Mouse (Mus musculus): ENCODE data around the gene Tspan3. TPM values are rescaled to one million over a fixed set of nuclear protein-coding genes. Genes with fewer than 3 reads are reported as not detected.
A peak's percentile ranks its signal among the peaks of the same experiment; 100 is the strongest.

The Tspan3 gene
- polyA plus RNA-seq, 1 experiment: 71.2 TPM

DNA sequence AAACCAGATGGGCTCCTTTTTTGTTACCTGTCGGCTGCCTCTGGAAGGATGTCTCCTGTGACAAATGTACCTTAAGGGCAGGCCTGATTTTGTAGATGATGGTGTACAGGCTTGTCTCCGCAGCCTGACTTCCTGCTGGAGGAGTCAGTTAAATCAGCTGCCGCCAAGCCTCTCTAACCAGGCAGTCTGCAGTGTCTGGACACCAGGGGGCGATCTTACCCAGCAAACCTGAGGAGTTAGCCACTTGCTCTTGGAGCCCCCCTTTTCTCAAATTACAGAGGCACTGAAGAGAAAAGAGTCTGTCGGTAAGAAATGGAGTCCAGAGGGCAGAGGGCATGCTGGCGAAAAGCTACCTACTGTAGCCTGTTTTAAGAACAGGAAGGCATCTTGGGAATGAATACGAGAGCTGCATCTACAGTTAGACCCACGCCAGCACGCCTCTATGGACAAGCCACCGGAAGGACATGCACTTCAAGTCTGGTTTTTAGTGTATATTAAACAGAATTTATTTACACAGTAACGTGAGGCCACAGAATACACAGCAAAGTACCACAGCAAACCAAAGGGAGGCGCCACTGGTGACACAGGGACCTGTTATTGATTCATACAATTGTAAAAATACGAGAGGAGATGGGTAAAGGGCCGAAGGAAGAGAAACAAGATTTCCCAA lies 35.5 kb upstream of the Tspan3 start:
- Histone ChIP-seq H3K27ac (ENCODE audit: control insufficient read depth, insufficient read depth, low read depth, low read length) (no peak overlapping the region), H3K4me1 (ENCODE audit: control insufficient read depth, insufficient read depth, low read length) (no peaks in the 10 kb centered on the region), H3K4me3 (ENCODE audit: control insufficient read depth, low read depth, low read length) (no peak overlapping the region), H3K27me3 (ENCODE audit: control insufficient read depth, insufficient read depth, low read length) (no peaks in the 10 kb centered on the region), H3K36me3 (ENCODE audit: control insufficient read depth, insufficient read depth, low read length) (no peaks in the 10 kb centered on the region)
- TF ChIP-seq CTCF (IDR thresholded peaks at IDR 0.05; ENCODE audit: control insufficient read depth, insufficient read depth, insufficient replicate concordance, low read depth, low read length): peak; percentile 79; the same call in 1 of the 2 replicates
- no peak for TF ChIP-seq POLR2A (IDR thresholded peaks at IDR 0.05; ENCODE audit: control insufficient read depth, low read depth, low read length)

DNA sequence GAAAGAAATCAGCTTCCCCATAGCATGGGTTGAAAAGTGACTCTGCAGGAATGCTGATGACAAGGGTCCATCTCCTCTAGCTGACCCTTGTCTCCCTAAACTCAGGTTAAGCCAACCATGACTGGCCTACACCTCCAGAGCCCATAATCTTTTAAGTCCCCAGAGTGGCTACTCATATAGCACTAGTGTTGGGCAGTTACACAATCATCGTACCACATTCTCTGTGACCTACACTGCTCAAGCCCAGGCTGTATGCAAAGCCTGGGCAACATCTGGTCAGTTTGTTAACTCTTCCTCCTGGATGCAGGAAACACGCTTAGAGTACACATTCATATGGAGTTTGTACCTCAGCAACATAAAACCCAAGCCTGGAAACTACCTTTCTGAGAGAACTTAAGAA lies 34.9 kb upstream of the Tspan3 start:
- Histone ChIP-seq H3K4me3 (ENCODE audit: control insufficient read depth, low read depth, low read length) (no peak overlapping the region), H3K27me3 (ENCODE audit: control insufficient read depth, insufficient read depth, low read length) (no peaks in the 10 kb centered on the region), H3K36me3 (ENCODE audit: control insufficient read depth, insufficient read depth, low read length) (no peaks in the 10 kb centered on the region), H3K4me1 (ENCODE audit: control insufficient read depth, insufficient read depth, low read length) (no peaks in the 10 kb centered on the region), H3K27ac (ENCODE audit: control insufficient read depth, insufficient read depth, low read depth, low read length) (no peak overlapping the region)
- TF ChIP-seq POLR2A (IDR thresholded peaks at IDR 0.05; ENCODE audit: control insufficient read depth, low read depth, low read length) (no peak), CTCF (IDR thresholded peaks at IDR 0.05; ENCODE audit: control insufficient read depth, insufficient read depth, insufficient replicate concordance, low read depth, low read length) (no peak)

DNA sequence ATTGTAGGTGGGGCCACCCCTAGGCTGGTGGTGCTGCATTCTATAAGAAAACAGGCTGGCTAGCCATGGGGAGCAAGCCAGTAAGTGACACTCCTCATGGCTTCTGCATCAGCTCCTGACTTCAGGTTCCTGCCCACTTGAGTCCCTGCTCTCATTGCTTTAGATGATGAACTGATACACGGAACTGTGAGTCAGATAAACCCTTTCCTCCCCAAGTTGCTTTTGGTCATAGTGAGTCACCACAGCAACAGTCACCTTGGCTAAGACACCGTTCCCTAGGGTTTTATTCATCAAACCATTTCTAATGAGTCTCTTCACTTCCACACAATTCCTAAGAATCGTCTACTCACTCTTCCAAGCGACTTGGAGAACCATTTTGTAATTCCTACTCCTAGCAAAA lies 31.6 kb upstream of the Tspan3 start:
- no peak overlapping the region for H3K4me3 ChIP-seq (ENCODE audit: control insufficient read depth, low read depth, low read length)
- no peaks in the 10 kb centered on the region for H3K27me3 ChIP-seq (ENCODE audit: control insufficient read depth, insufficient read depth, low read length)
- no peaks in the 10 kb centered on the region for H3K36me3 ChIP-seq (ENCODE audit: control insufficient read depth, insufficient read depth, low read length)
- TF ChIP-seq CTCF (IDR thresholded peaks at IDR 0.05; ENCODE audit: control insufficient read depth, insufficient read depth, insufficient replicate concordance, low read depth, low read length) (no peak), POLR2A (IDR thresholded peaks at IDR 0.05; ENCODE audit: control insufficient read depth, low read depth, low read length) (no peak)
- no peak overlapping the region for H3K27ac ChIP-seq (ENCODE audit: control insufficient read depth, insufficient read depth, low read depth, low read length)
- no peaks in the 10 kb centered on the region for H3K4me1 ChIP-seq (ENCODE audit: control insufficient read depth, insufficient read depth, low read length)

DNA sequence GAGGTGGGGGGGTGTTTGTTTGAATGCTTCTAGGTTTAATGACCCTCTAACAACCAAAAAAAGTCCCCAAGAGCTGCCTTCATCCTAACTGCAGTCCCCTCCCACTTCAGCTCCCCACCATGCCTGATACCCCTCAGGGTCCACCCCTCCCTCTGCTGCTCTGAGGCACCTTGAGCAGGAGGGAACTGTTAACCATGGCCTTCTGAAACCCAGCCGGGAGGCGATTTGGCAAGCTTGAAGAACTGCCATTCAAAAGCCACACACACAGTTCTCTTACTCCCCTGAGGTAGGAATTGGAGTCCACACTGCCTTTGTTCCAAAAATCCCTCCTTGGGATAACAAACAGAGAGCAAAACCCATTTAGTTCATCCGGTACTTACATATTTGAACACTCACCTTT lies 29.9 kb upstream of the Tspan3 start:
- no peak overlapping the region for H3K27ac ChIP-seq (ENCODE audit: control insufficient read depth, insufficient read depth, low read depth, low read length)
- H3K4me3 ChIP-seq (ENCODE audit: control insufficient read depth, low read depth, low read length): peak overlapping the region; percentile 7; the same call in 1 of the 2 replicates
- TF ChIP-seq POLR2A (IDR thresholded peaks at IDR 0.05; ENCODE audit: control insufficient read depth, low read depth, low read length) (no peak), CTCF (IDR thresholded peaks at IDR 0.05; ENCODE audit: control insufficient read depth, insufficient read depth, insufficient replicate concordance, low read depth, low read length) (no peak)
- H3K4me1 ChIP-seq (ENCODE audit: control insufficient read depth, insufficient read depth, low read length): no peaks in the 10 kb centered on the region
- no peaks in the 10 kb centered on the region for H3K27me3 ChIP-seq (ENCODE audit: control insufficient read depth, insufficient read depth, low read length)
- no peaks in the 10 kb centered on the region for H3K36me3 ChIP-seq (ENCODE audit: control insufficient read depth, insufficient read depth, low read length)

DNA sequence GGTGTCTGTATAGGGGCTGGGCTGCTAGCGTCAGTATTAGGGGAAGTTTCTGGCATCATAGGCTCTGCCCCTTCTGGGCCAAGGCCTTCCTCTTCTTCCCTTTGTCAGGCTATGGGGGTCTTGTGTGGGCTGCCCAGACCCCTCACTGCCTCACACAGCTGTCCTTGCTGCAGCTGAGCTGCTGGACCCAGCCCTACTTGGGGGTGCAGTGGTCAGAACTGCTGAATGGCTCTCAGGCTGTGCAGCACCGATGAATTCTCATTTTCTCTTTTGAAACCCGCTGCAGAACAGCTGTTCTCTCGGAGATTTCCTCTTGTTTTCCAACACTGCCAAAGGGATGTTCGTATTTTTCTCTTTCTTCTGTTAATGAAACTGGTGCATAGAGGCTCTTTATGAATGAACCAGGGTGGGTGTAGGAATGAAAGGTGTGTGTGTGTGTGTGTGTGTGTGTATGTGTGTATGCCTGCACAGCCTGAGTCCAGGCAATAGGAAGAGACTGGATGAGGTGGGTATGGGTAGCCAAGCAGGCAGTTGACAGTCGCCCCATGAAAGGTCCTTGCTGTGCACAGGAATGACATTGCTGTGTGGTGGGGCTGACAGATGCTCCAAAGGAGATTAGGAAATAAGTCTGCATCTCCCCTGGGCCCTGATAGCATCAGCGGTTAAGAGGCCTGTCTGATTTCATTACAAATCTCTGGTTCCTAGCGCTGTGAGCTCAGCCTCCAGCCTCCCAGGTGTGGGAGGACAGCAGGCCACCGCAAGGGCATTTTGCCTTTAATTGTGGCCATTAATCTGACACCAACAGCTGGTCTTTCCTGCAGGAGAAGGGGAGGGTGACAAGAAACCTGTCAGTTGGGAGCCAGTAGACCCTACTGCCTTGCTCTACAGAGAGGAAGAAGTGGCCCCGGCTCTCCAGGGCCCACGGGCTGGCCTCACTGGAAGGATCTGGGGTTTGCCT lies 26.5 kb upstream of the Tspan3 start:
- Histone ChIP-seq H3K27me3 (ENCODE audit: control insufficient read depth, insufficient read depth, low read length) (no peaks in the 10 kb centered on the region), H3K27ac (ENCODE audit: control insufficient read depth, insufficient read depth, low read depth, low read length) (no peak overlapping the region), H3K36me3 (ENCODE audit: control insufficient read depth, insufficient read depth, low read length) (no peaks in the 10 kb centered on the region), H3K4me1 (ENCODE audit: control insufficient read depth, insufficient read depth, low read length) (no peaks in the 10 kb centered on the region), H3K4me3 (ENCODE audit: control insufficient read depth, low read depth, low read length) (no peak overlapping the region)
- TF ChIP-seq POLR2A (IDR thresholded peaks at IDR 0.05; ENCODE audit: control insufficient read depth, low read depth, low read length) (no peak), CTCF (IDR thresholded peaks at IDR 0.05; ENCODE audit: control insufficient read depth, insufficient read depth, insufficient replicate concordance, low read depth, low read length) (no peak)

DNA sequence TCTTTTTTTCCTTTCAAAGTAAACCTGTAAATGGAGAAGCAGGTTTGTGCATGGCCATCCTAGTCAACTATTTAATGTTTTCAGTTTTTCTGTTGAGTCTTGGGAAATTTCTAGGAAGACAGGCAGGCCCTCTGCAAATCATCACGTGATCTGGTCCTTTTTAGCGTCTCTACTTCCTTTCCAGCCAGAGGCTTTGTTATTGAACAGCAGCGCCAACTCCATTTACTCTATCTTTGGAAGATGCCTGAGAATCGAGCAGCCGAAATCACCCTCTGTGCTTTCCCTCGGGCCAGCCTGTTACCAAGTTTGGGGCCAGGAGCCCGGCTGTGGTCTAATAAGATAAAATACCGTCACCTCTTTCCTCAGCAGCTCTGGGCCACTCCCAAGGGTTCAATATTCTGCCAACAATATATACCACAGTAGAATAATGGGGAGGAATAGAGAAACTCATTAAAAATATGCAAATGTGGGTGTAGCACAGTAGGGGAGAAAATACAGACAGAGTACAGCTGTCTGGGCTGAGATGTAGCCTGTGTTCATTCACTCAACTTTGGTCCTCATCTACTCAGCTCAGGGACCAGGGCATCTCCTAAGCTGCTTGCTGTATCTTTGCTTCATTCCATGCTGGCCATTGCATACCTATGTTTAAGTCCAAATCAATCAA lies 15.0 kb upstream of the Tspan3 start:
- no peak for TF ChIP-seq POLR2A (IDR thresholded peaks at IDR 0.05; ENCODE audit: control insufficient read depth, low read depth, low read length)
- no peak for TF ChIP-seq CTCF (IDR thresholded peaks at IDR 0.05; ENCODE audit: control insufficient read depth, insufficient read depth, insufficient replicate concordance, low read depth, low read length)
- no peaks in the 10 kb centered on the region for H3K4me1 ChIP-seq (ENCODE audit: control insufficient read depth, insufficient read depth, low read length)
- H3K27ac ChIP-seq (ENCODE audit: control insufficient read depth, insufficient read depth, low read depth, low read length): no peak overlapping the region
- H3K36me3 ChIP-seq (ENCODE audit: control insufficient read depth, insufficient read depth, low read length): no peaks in the 10 kb centered on the region
- no peak overlapping the region for H3K4me3 ChIP-seq (ENCODE audit: control insufficient read depth, low read depth, low read length)
- no peaks in the 10 kb centered on the region for H3K27me3 ChIP-seq (ENCODE audit: control insufficient read depth, insufficient read depth, low read length)

Measured in testis, adult 2 months (tissue).